Mouse (Mus musculus): ENCODE data around the gene Rab25. TPM values are rescaled to one million over a fixed set of nuclear protein-coding genes. Genes with fewer than 3 reads are reported as not detected.
"Not testable (repeated sequence)": the region's sequence is repeated elsewhere in the genome, so short reads cannot be mapped to it uniquely, and the experiment has no call there.

The Rab25 gene
- polyA plus RNA-seq, 1 experiment from 2014 or later: 0.23 TPM

DNA sequence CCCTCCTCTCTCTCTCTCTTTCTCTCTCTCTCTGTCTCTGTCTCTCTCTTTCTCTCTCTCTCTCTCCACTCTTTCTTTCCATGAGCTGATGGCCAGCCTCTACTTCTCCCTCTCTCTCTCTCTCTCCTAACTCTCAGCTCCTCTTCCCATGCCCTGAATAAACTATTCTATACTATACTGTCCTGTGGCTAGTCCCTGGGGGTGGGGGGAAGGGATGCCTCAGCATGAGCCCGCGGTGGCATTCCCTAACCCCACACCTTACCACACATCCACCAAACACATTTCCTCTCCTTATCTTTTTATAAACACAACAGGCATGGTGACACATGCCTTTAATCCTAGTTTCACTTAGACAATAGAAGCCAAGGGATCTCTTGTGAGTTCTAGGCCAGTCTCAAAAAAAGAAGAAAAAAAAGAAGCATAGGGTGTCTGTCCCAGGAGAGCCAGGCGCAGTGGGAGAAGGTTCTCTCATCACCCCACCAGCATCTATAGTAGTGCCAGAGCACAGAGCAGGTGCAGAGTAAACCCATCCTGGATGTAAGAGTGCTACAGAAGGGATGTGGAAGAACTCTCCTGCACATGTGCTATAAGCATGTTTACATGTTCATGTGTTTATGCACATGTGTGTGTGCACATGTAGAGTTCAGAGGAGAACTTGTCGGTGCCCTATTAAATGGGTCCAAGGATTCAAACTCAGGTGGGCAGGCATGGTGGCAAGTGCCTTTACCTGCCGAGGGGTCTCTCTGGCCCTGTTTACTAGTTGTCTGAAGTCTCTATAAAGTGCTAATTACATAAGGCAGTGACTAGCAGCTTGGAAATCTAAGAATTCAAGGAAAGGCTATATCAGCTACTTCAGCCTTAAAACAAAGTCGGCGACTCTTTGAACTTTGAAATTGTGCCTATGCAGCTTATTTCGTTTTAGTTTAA, 30.7 kb upstream of the Rab25 start:
- H3K4me2 ChIP-seq: peak overlapping the region; percentile 66
- ATAC-seq (ENCODE audit: low FRiP score, low read depth): peak; percentile 55
- no peak overlapping the region for H3K9ac ChIP-seq
- H3K27me3 ChIP-seq: no peaks in the 10 kb centered on the region
- peaks cover 17% of the 10 kb centered on the region for H3K4me1 ChIP-seq (replicated peaks)
- H3K36me3 ChIP-seq: peaks cover 25% of the 10 kb centered on the region
- H3K4me3 ChIP-seq: peak overlapping the region; percentile 88
- no peak overlapping the region for H3K27ac ChIP-seq (replicated peaks)
- WGBS: 52% methylated on average over 8 of the region's 8 CpGs
- H3K9me3 ChIP-seq: no peaks in the 10 kb centered on the region

DNA sequence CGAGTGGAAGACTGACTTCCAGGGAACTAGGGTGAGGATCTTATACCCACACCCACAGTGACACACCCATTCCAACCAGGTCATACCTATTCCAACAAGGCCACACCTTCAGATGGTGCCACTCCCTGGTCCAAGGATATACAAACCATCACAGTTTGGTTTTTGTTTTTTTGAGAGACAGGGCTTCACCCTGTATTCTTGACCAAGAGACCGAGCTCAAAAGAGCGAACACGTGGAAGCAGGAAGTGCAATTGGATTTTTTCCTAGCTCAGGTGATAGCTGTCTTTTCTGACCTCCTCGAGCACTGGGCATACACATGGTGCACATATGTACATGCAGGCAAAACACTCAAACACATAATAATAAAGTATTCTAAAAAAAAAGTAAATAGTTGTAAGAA, 29.7 kb upstream of the Rab25 start:
- Histone ChIP-seq H3K36me3 (peaks cover 15% of the 10 kb centered on the region), H3K4me1 (replicated peaks) (peaks cover 17% of the 10 kb centered on the region)
- not testable (repeated sequence) for H3K4me3 ChIP-seq; H3K27me3 ChIP-seq; ATAC-seq (ENCODE audit: low FRiP score, low read depth); H3K9ac ChIP-seq; H3K27ac ChIP-seq (replicated peaks); H3K4me2 ChIP-seq; H3K9me3 ChIP-seq
- 92% methylated on average over 5 of the region's 5 CpGs for WGBS

DNA sequence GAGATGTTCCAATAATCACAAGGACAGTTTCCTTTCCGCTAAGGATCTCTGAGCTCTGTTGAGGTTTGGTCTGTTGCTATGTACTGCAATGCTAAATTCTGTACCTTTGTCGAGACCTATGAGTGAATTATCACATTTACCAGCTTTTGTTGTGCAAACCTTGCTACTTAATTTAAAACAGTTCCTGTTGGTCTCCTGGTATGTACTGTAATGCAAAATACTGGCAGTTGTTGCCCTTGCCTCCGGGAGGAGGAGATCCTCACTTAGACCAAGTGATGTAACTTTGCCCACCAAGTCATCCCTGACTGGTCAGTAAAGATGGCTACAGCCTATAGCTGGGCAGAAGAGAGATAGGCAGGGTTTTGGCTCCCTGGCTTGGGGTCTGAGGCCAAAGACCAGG, 27.4 kb upstream of the Rab25 start, which contains the start of gene Ssr2:
Ssr2 (plus strand) TSS at position 337 of the 400 bp plus-strand sequence.
- Histone ChIP-seq H3K36me3 (no peaks in the 10 kb centered on the region; the same call in 1 of the 2 replicates), H3K9me3 (no peaks in the 10 kb centered on the region), H3K27me3 (no peaks in the 10 kb centered on the region), H3K27ac (replicated peaks) (no peak within 1 kb of the TSS), H3K9ac (no peak within 1 kb of the TSS), H3K4me1 (replicated peaks) (peaks cover 10% of the 10 kb centered on the region), H3K4me3 (no peak within 1 kb of the TSS), H3K4me2 (no peak within 1 kb of the TSS)
- ATAC-seq (ENCODE audit: low FRiP score, low read depth): no peak
- 91% methylated on average over 3 of the region's 3 CpGs for WGBS

DNA sequence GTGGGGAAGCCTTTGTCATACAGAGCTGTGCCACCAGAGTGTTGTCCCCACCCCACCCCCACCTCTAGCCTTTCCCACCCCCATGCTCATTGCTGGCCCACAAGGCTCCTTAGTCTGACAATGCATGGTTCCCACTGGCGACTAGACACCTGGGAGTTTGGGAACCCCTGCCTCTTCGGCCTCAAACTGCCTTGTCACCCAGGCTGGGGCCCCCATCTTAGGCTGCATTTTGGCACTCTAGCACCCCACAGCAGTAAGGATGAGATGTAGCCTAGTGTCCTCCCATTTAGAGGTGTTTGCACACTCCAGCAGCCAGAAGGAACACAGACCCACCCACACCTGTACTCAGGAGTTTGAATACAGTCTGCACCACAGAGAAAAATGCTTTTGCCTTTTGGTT, 25.7 kb upstream of the Rab25 start:
- no peak for ATAC-seq (ENCODE audit: low FRiP score, low read depth)
- Histone ChIP-seq H3K9me3 (no peaks in the 10 kb centered on the region), H3K27me3 (no peaks in the 10 kb centered on the region), H3K9ac (no peak overlapping the region), H3K36me3 (peaks cover 12% of the 10 kb centered on the region), H3K4me3 (no peak overlapping the region), H3K4me2 (no peak overlapping the region), H3K27ac (replicated peaks) (no peak overlapping the region), H3K4me1 (replicated peaks) (no peaks in the 10 kb centered on the region)
- 90% methylated on average over 2 of the region's 2 CpGs for WGBS

DNA sequence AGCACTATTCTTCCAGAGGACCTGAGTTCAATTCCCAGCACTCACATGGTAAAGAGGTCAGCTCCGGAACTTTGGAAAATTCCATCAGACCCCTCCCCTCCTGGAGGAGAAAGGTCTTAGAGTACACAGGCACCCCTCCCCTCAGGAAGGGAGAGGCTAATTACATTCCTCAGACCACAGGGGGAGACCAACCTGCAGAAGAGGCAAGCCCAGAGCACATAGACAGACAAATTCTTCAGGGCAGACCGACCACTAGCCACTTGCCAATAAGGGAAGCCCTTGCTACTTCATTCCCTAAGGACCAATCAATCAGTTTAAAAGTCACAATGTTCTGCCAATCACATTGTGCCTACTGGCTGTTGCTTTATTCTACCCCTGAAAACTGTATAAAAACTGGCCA, 24.7 kb upstream of the Rab25 start:
- no peaks in the 10 kb centered on the region for H3K27me3 ChIP-seq
- no peak overlapping the region for H3K4me2 ChIP-seq
- peaks cover 22% of the 10 kb centered on the region for H3K36me3 ChIP-seq
- WGBS: 71% methylated on average over 2 of the region's 2 CpGs
- ATAC-seq (ENCODE audit: low FRiP score, low read depth): no peak
- no peaks in the 10 kb centered on the region for H3K9me3 ChIP-seq
- no peak overlapping the region for H3K9ac ChIP-seq
- H3K4me3 ChIP-seq: no peak overlapping the region
- H3K27ac ChIP-seq (replicated peaks): no peak overlapping the region
- H3K4me1 ChIP-seq (replicated peaks): no peaks in the 10 kb centered on the region

DNA sequence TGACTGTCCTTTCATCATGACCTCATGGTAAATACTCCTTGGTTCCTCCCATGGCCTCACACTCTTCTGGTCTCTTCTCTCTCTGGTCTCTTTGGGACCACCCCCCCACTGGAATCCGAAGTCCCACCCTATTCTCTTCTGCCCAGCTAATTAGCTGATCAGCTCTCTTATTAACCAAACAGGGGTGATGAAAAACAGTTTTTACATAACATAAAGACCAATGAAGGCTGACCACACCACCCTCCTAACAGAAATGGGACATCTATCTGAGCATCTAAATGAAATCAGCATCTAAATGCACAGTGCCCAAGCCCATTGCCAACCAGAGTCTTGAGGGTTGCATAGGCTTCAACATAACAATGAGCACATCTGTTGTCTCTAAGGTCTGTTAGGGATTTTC, 23.8 kb upstream of the Rab25 start:
- no peaks in the 10 kb centered on the region for H3K27me3 ChIP-seq
- WGBS: 96% methylated on average over 1 of the region's 1 CpGs
- no peaks in the 10 kb centered on the region for H3K9me3 ChIP-seq
- H3K4me1 ChIP-seq (replicated peaks): no peaks in the 10 kb centered on the region
- no peak overlapping the region for H3K4me3 ChIP-seq
- ATAC-seq (ENCODE audit: low FRiP score, low read depth): no peak
- H3K36me3 ChIP-seq: peaks cover 29% of the 10 kb centered on the region
- H3K27ac ChIP-seq (replicated peaks): no peak overlapping the region
- no peak overlapping the region for H3K4me2 ChIP-seq
- H3K9ac ChIP-seq: no peak overlapping the region

DNA sequence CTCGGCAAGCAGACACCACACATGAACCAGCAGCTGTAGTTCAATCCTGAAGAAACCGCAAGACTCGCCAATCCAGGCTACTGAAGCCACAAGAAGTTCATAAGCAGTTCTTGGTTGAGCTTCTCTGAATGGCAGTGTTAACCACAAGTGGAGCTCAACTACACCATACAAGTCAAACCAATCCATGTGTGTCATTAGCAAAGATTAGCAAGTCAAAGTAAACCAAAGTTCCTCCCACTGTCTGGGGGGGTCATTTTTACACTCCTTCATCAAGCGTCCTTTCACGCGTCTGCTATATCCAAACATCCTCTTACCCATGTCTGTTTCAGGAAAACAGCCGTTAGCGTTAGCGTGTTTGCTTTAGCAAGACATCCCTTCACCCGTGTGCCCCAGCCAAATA, 22.2 kb upstream of the Rab25 start:
- no peaks in the 10 kb centered on the region for H3K9me3 ChIP-seq
- no peak overlapping the region for H3K9ac ChIP-seq
- no peak for ATAC-seq (ENCODE audit: low FRiP score, low read depth)
- H3K27ac ChIP-seq (replicated peaks): no peak overlapping the region
- H3K36me3 ChIP-seq: peaks cover 44% of the 10 kb centered on the region
- WGBS: 96% methylated on average over 10 of the region's 10 CpGs
- no peaks in the 10 kb centered on the region for H3K4me1 ChIP-seq (replicated peaks)
- H3K4me2 ChIP-seq: no peak overlapping the region
- H3K4me3 ChIP-seq: no peak overlapping the region
- H3K27me3 ChIP-seq: no peaks in the 10 kb centered on the region

DNA sequence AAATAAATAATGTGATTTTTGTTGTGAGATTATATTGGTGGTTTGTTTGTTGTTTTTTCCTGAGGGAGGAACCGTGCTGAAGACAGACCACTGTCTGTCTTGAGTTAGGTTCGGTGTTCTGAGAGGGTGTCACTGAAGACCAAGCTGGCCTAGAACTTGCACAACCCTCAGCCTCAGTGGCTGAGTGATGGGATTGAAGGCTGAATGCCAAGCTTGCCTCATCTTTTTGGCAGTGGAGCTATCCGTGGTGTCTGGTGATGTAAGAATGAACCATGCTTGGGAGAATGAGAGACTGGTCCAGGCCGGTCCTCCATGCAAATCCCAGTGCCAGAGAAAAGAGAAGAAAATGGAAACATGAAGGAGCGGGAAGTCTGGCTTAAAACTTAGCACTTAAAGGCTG, 21.6 kb upstream of the Rab25 start:
- Histone ChIP-seq H3K9ac (no peak overlapping the region), H3K27ac (replicated peaks) (no peak overlapping the region), H3K27me3 (no peaks in the 10 kb centered on the region), H3K4me2 (no peak overlapping the region), H3K4me3 (no peak overlapping the region), H3K9me3 (no peaks in the 10 kb centered on the region), H3K4me1 (replicated peaks) (no peaks in the 10 kb centered on the region), H3K36me3 (peaks cover 49% of the 10 kb centered on the region)
- WGBS: 92% methylated on average over 5 of the region's 5 CpGs
- ATAC-seq (ENCODE audit: low FRiP score, low read depth): no peak

DNA sequence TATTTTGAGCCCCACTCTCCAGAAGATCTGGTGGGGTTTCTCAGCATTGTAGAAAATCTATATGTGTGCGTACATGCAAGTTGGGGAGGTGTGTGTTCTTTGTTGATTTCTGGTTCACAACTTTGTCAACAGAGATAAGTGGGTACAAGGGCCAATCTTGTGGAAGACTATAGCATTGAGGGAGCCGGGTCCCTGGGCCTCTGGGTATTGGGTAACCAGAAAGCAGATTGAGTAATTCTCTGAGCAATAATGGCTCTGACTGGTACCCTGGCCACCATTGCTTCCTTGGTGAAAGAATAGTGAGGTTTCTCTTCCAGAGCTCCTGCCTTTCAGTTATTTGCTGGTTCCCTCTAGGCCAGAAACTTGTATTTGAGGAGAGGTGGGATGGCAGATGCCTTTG, 21.0 kb upstream of the Rab25 start:
- WGBS: 99% methylated on average over 2 of the region's 2 CpGs
- Histone ChIP-seq H3K36me3 (peaks cover 55% of the 10 kb centered on the region), H3K4me2 (no peak overlapping the region), H3K4me3 (no peak overlapping the region), H3K27me3 (no peaks in the 10 kb centered on the region), H3K9me3 (no peaks in the 10 kb centered on the region), H3K4me1 (replicated peaks) (no peaks in the 10 kb centered on the region), H3K27ac (replicated peaks) (no peak overlapping the region), H3K9ac (no peak overlapping the region)
- no peak for ATAC-seq (ENCODE audit: low FRiP score, low read depth)

DNA sequence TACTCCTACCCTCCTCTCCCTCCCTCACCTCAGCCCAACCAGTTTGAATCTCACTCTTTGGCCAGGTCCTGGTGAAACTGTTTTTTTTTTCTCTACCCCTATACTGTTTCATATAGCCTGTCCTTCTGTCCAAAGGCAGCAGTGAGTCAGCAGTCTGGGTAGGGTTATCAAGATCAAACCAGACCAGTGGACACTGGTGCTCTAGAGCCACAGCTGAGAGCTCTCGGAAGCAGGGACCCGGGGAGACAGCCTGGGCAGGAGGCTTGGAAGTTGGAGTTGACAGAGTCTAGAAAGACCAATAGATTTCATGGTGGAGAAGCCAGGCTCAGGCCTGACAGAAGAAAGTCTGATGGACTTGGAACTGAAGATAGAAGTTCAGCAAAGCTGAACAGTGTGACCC, 20.5 kb upstream of the Rab25 start:
- H3K4me3 ChIP-seq: no peak overlapping the region
- no peak overlapping the region for H3K4me2 ChIP-seq
- H3K27ac ChIP-seq (replicated peaks): no peak overlapping the region
- H3K36me3 ChIP-seq: peaks cover 60% of the 10 kb centered on the region
- no peak for ATAC-seq (ENCODE audit: low FRiP score, low read depth)
- H3K4me1 ChIP-seq (replicated peaks): no peaks in the 10 kb centered on the region
- WGBS: 95% methylated on average over 2 of the region's 2 CpGs
- no peak overlapping the region for H3K9ac ChIP-seq
- H3K27me3 ChIP-seq: no peaks in the 10 kb centered on the region
- H3K9me3 ChIP-seq: no peaks in the 10 kb centered on the region

DNA sequence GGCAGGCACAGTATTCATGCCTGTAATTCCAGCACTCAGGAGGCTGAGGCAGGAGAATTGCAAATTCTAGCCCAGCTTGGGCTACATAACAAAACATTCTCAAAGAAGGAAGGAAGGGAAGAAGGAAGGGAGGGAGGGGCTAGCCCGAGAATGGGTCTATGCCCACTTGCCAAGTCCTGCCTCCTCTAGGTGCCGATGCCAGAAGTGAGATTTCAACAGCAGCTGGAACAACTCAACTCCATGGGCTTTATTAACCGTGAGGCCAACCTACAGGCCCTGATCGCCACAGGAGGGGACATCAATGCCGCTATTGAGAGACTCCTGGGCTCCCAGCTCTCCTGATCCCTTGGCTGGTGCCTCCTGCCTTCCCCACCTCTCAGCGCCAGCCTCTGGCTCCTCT, 19.8 kb upstream of the Rab25 start:
- Histone ChIP-seq H3K9ac (no peak overlapping the region), H3K27ac (replicated peaks) (no peak overlapping the region), H3K9me3 (no peaks in the 10 kb centered on the region), H3K4me2 (no peak overlapping the region), H3K4me3 (no peak overlapping the region), H3K36me3 (peaks cover 64% of the 10 kb centered on the region), H3K4me1 (replicated peaks) (no peaks in the 10 kb centered on the region), H3K27me3 (no peaks in the 10 kb centered on the region)
- ATAC-seq (ENCODE audit: low FRiP score, low read depth): no peak
- 94% methylated on average over 6 of the region's 6 CpGs for WGBS

DNA sequence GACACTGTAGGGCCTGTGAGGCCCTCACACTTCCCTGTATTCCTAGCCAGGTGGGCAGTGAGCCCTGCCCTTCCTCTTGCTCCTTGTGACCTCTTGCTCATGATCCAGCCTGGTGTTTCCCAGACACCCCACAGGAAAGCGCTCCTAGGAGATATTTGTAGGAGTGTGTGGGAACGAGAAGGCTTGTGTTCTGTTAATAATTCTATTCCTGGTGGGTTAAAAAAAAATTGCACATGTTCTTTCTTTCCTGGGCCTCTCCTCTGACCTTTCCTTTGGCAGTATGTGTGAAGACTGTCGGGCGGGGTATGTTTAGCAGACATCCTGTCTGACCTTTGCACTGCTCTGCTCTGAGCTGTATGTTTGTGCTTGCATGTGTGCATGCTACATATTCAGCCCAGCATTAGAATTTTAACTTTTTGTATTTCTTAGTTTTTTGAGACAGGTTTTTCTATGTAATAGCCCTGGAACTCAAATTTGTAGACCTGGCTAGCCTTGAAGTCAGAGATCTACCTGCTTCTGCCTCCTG, 18.5 kb upstream of the Rab25 start:
- Histone ChIP-seq H3K27ac (replicated peaks) (no peak overlapping the region), H3K4me3 (no peak overlapping the region), H3K9me3 (no peaks in the 10 kb centered on the region), H3K4me2 (no peak overlapping the region), H3K4me1 (replicated peaks) (no peaks in the 10 kb centered on the region), H3K36me3 (peaks cover 73% of the 10 kb centered on the region), H3K27me3 (no peaks in the 10 kb centered on the region), H3K9ac (no peak overlapping the region)
- 95% methylated on average over 4 of the region's 4 CpGs for WGBS
- no peak for ATAC-seq (ENCODE audit: low FRiP score, low read depth)

All from hindbrain, embryonic 15.5 days (tissue).